Mouse (Mus musculus): Measurements from ENCODE around the gene Agfg2.
A peak's percentile ranks its signal among the peaks of the same experiment; 100 is the strongest.

The Agfg2 gene

DNA sequence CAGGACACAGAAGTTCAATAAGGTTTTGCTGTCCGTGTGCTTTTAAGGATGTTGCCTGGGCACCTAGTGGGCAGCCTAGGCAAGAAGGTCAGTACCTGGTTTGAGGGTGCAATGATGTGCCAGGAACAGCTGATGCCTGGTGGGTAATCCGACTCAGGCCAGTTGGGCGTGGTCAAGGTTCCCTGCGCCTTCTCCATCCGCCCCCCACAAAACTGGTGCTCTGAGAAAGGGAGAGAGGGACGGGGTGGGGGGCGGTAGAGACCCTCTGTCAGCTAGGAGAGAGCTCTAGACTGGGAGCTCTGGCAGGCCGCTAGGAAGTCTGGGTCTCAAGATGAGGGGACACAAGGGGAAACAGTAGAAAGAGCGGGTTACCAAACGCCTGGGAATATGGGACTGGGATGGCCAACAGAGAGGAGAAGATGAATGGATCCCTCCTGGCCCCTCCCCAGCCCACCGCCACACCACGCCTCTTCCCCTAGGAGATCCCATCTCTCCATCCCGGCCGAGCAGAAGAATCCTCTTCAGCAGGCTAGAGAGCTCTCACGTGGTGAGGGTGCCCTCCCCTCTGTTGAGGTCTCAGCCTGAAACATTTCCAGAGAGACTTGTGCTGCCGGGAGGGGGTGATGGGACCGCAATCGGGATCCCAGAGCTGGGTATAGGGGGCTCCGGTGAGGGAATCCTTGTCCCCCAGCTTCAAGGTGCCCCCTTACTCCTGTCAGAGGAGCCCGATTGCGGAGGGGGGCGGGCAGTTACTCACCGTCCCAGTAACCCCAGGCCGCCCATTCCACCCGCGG lies 76.5 kb downstream of the Agfg2 start:
- no peak for DNase-seq

DNA sequence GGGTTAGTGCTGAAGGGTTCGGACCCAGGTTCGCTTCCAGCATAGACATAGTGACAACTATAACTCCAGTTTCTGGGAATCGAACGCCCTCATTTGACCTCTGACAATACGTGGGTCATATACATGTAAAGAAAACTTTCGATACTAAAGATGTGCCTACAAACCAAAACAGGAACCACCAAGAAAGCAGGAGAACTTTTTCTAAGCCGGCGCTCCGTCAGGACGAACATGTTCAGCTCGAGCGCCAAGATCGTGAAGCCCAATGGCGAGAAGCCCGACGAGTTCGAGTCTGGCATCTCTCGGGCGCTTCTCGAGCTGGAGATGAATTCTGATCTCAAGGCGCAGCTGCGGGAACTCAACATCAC lies 83.2 kb downstream of the Agfg2 start:
- DNase-seq: no peak

DNA sequence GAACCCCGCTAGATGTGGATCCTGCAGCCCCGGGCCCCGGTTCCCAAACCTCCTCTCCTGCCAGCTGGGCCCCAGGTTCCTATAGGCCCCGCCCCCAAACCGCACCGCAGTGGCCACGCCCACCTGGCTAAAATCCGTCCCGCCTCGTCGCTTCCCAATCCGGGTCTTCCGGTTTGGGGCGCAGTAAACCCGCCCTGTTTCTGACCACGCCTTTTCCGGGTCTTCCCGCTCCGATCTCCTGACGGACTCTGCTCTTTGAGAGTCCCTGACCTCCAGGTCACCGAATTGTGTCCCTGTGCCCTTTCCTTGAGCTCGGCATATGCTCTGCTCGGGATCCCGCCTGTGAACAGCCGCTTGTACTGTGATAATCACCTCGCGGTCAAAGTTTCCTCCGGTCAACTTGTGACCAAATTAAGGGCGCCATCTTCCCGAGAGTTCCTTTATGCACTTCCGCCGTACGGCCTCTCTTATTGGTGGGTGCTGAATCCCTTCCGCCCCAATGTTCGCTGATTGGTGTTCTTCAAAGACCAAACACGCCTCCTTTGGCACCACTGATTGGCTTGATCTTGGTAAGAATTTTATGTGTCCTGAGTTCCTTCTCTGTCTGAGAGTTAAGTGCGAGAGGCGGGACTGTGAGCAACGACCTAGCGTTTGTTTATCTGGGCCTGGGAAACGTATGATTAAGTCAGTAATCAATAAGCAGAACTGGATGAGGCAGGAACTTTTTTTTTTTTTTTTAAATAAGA lies 83.7 kb downstream of the Agfg2 start, which contains the start of gene Mospd3:
Gene Mospd3, minus strand, starts transcription at position 440 of the 746 bp plus-strand sequence.
- peak; percentile 95 for DNase-seq
